Mouse (Mus musculus) B cell, adult 2 months (primary cell): ENCODE measurements around the gene Itpk1.

Experiments used
- DNase-seq, 2 experiments: peaks; one replicate each; pipeline ENCODE4 v3.0.0; 2022

The Itpk1 gene

DNA sequence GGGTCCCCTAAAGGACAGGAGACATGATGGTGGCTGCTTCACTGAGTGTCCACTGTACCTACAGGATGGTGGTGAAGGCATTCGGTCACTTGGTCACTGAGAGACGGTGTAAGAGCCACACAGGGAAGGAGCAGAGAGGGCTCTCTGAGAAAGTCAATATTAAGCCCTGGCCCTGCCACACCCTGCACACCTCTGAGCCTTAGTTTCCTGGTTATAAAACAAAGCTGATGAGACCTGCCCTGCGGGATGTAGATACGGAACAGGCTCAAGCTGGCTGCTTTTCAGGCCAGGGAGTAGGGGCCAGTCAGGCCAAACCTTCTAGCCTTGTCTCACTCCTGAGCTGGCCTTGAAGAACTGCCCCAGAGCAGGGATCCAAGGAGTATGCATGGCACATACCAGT, 82.9 kb downstream of the Itpk1 start:
- no peak for DNase-seq

- no peak for DNase-seq
Measured at GRCm38 (mm10) chr12:102621205-102621604, 83.5 kb downstream of the Itpk1 start.

DNA sequence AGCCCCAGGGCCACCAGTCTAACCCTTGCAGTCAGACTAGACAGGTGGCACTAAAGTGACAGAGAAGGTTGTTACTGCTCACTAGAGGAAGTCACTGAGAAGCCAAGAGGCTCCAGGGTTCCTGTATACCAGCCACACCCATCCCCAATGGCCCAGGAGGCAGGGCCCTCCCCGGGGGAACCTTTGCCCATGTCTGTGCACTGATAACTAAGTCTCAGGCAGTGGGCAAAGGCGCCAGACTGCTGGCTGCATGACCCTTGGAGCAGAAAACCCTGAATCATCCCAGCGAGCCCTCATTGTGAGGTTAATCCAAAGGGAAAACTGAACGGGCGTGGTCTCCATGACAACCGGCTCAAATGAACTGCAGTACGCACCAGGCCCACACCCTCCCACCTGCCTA, 84.8 kb downstream of the Itpk1 start:
- DNase-seq: no peak

GRCm38 (mm10) chr12:102618085-102618484, 86.6 kb downstream of the Itpk1 start:
- no peak for DNase-seq

- no peak for DNase-seq
Measured at GRCm38 (mm10) chr12:102616843-102617519, 87.7 kb downstream of the Itpk1 start.

DNA sequence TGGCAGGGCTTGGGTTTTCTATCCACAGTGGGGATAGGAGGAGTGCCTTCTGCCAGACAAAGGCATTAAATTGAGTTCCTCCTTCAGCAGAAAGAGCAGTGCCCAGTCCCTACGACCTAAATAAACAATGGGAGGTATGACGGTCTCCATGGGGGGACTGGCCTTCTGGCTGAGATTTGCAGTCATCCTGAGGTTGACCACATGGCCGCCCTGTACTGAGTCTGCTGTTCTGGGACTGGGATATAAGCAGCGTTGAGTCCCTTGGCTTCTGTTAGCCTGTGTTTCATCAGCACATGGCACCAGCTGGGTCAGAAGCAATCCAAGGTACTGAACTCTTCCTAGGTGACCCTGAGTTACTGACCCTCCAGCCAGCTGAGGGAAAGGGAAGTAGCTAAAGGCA, 88.5 kb downstream of the Itpk1 start:
- no peak for DNase-seq

GRCm38 (mm10) chr12:102613411-102613810, 91.3 kb downstream of the Itpk1 start:
- DNase-seq: no peak

DNA sequence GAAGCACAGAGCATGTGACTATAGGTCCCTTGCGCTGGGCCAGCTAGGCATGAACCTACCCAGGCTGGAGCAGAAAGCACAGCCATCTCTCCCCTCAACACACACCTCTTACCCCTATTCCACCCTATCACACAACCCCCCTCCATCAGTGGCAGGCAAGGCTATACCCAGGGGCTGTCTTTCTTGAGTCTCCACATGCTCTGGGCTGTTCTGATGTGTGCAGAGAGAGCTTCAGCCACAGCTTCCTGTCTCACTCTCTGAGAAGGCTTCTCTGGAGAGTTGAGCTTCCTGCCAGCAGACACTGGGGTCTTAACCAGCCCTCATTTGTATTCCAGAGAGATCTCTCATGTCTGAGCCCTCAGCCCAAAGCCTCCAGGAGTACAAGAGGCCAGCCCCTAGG, 92.3 kb downstream of the Itpk1 start:
- peak; percentile 4 to 5 for DNase-seq

- DNase-seq: no peak
Measured at GRCm38 (mm10) chr12:102610927-102611326, 93.8 kb downstream of the Itpk1 start.

DNA sequence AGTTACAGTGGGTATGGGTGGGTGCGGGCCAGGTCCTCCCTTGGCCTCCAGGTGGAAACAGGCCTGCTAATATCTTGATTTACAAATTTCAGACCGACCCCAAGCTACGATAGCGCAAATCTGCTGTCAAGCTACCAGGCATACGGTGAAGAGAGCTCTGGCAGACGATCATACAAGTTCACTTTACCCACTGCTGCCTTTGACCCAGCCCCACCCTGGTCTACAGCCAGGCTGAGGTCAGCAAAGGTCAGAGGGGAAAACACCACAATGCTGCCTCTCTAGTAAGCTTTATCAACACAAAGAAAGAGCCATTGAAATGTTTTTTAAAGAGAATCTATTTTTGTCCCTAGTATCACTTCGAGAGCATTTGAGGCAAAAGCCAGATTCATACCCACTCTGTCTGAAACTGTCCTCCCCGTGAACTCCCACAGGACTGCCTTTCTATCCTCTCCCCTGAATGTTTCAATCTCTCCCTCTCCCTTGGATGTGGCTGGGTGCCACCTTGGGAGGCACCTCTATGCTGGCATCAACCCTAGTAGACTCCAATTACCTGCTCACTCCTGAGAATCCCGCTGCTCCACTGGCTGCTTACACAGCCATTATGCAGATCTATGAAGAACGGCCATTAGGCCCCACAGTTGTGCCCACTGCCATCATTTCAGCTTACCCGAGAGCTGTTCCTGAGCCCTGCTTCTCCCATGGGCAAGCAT, 96.8 kb downstream of the Itpk1 start:
- DNase-seq: no peak

- DNase-seq: no peak
Measured at GRCm38 (mm10) chr12:102607066-102607465, 97.7 kb downstream of the Itpk1 start.

DNA sequence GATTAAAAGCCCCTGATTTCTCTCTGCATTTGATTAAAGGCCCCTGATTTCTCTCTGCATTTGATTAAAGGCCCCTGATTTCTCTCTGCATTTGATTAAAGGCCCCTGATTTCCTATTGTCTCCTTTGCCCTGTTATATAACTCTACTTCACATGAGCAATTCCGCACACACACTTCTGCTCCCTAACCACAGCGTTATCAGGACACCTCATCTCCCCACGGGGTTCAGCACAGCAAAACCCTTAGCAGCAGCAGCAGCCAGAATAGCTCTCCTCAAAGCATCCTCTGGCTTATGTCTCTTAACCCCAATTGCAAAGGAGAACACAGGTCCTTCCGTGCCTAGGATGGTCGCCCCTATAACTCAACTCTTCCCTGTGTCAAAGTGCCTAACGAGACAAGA, 99.1 kb downstream of the Itpk1 start:
- DNase-seq: no peak

GRCm38 (mm10) chr12:102602255-102603041, 102.3 kb downstream of the Itpk1 start:
- DNase-seq: no peak

GRCm38 (mm10) chr12:102601847-102602246, 102.9 kb downstream of the Itpk1 start:
- DNase-seq: no peak

GRCm38 (mm10) chr12:102600345-102600744, 104.4 kb downstream of the Itpk1 start:
- no peak for DNase-seq

DNA sequence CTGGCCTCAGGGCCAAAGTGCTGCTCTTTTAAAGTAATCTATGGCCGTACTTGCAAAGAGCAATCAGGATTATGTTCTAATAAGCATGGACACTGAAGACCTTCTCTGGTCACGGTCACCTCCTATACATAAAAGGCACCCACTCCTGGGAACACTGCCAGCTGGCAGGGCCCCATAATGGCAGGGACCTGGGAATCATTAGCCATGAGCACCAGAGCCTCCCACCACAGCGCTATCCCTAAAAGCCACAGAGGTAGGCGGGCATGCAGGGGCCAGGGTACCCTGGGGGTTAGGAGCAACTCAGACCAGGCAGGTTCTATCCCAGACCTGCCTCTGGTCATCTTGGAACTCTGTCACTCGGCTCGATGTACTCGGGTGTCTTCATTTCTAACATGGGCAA, 104.9 kb downstream of the Itpk1 start:
- no peak for DNase-seq

DNA sequence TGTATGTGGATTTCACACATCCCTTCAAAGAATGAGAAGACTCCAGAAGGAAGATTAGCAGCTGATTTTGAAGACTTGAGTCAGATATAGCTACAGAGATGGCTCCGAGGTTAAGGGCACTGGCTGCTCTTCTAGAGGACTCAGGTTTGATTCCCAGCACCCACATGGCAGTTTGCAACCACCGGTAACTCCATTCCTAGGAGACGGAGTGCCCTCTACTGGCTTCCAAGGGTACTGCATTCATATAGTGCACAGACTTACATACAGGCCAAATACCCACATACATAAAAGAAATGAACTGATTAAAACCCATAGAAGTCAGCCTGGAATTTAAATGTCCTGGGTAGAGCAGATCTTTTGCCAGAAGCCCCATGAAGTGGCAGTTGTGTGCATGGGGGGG, 106.2 kb downstream of the Itpk1 start:
- DNase-seq: peak in 1 of 2 experiments; percentile 21

DNA sequence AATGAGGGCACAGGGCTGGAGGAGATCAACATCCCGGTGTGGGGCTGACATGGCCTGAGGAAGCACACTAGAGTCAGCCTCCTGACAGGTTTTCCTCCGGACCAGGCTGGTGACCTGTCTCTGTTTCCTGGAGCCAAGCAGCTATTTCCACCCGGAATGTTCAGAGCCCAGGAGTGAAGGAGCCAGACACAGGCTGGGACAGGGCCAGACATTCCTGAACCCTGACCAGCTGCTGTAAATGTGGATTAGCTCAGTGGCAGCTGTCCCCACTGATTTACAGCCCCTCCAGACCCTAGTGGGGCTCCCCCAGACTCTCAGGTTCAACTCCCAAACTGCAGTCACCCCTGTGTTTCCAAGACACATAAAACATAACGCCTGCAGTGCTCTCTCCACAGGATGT, 107.3 kb downstream of the Itpk1 start:
- no peak for DNase-seq

- peak; percentile 26 to 32 for DNase-seq
Measured at GRCm38 (mm10) chr12:102596410-102596809, 108.3 kb downstream of the Itpk1 start.

- no peak for DNase-seq
Measured at GRCm38 (mm10) chr12:102594627-102595026, 110.1 kb downstream of the Itpk1 start.

GRCm38 (mm10) chr12:102593699-102594098, 111.0 kb downstream of the Itpk1 start:
- DNase-seq: no peak

DNA sequence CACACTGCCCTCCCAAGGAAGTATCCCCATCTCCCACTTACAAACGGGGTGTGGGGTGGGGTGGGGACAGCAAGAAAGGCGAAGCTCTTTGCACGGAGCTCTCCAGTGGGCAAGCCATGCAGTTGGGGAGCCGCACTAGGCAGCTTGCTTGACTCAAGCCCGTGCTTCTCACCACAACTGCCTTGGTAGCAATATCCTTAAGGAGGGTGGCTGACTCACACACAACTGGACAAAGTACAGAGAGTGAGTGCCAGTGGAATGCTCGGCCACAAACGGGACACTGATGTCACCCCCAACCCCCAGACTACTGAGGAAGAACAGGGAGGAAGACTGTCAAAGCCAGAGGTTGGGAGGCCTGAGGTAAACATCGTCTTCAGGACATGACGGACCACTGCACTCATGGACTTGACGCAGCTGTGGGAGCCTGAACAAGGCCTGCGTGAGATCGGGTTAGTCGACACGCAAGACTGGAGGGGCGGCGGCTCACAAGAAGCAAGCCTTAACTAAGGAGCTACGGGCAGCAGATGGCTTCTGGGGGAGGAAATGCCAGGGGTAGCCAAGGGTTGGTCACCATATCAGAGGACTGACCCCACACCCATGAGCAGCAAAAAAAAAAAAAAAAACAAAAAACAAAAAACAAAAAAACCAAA, 113.9 kb downstream of the Itpk1 start:
- no peak for DNase-seq

- no peak for DNase-seq
Measured at GRCm38 (mm10) chr12:102587106-102587505, 117.6 kb downstream of the Itpk1 start.
